Mouse (Mus musculus) 416B (cell line): ENCODE results near the gene Pde4b.
"Not testable (repeated sequence)": the region's sequence is repeated elsewhere in the genome, so short reads cannot be mapped to it uniquely, and the experiment has no call there.

Source experiments
- DNase-seq: peaks from one replicate; pipeline ENCODE4 v3.0.0; 2011; ENCODE audit warnings: low read depth

The Pde4b gene

DNA sequence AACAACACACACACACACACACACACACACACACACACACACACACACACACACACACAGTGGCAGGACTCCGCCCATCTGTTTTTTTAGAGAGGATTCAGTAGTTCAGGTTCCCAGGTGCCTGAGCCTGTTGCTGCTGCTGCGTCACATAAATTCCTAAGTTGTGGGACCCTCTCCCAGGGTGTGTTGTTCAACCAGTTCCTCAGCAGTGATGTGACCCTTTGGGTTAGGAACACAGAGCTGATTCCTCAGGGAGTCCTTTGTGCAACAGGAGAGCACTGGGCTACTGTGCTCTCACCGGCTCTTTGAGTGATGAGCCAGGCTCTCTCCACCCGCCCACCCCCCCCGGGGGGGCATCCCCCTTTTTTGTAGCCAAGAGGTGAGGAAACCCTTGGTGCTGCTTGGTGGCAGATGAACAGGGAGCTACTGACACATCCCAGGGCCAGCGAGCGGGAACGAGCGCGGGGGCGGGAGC, at the start of gene Pde4b:
TSS of gene Pde4b (plus strand) at position 453 of the 475 bp plus-strand sequence.
- no peak for DNase-seq

DNA sequence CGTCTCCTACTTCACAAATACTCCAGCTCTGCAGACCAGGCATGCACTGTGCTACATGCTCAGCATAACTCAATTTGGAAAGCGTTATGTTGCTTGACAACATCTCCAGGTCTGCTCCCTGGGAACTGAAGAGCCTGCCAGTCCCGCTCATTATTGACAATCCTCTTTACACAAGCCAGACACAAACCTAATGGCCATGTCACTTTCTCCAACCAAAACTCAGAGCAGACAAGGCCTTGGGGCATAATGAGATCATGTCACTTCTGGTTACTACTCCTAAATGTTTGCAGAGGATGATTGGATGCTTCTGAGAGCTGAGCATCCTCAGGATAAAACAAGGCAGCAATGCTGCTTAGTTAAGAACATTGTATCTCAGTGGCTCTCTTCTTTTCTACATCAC, 47.2 kb upstream of the Pde4b start:
- no peak for DNase-seq

DNA sequence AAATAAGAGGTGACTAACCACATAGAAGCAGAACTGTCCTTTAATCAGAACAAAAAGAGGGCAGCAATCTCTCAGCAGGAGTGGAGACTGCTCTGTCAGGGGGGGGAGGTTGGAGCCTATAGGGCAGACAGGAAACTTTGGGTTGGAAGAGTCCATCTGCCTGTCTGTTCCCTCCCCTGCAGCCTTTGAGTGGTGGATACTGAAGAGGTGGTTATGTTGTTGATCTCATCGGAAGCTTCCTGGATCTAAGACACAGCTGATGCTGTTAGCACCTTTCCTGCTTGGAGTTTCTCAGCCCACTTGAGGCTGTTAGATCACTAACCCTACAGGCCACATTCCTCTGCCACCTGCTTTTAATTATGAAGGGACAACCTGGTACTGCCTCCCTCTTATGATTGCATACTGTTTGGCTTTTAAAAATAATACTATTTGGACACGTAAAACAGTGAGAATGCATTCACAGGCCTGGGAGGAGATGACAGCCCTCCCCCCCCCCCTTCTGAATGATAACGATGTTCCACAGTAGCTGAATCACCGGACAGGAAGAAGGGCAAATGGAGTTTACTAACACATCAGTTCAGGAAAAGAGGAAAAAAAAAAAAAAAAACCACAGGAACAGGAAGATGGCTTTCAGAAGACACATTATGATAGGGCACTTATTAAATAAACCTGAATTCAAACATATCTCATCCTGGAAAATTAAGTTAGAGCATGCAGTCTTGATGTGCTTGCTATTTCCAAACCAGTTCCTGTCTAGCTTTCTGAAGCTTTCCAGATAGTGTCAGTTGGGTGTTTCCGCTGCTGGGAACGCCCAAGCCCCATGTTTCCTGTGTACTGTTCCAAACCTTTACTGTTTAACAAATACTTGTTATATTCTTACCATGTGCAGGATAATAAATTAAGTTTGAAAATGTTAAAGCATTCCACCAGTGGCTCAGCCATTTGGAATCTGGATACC, 41.9 kb upstream of the Pde4b start:
- peak; percentile 4 for DNase-seq

DNA sequence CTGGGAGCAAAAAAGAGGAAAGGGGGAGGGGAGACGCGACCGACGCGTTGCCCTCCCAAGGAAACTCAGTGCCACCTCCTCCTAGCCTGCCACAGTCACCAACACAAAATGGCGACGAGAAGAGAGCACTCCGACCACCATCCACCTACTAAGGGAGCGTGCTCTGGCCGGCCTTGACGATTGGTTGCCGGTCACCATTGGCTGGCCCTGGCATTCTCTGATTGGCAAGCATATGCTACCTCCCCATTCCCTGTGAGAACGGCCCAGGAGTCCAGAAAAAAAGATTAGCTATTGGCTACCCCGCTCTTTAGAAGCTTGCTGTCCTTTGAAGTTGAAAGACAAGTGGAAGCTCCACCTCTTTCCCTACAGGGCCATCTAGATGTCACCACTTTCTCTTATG, 38.0 kb upstream of the Pde4b start:
- DNase-seq = not testable (repeated sequence)

DNA sequence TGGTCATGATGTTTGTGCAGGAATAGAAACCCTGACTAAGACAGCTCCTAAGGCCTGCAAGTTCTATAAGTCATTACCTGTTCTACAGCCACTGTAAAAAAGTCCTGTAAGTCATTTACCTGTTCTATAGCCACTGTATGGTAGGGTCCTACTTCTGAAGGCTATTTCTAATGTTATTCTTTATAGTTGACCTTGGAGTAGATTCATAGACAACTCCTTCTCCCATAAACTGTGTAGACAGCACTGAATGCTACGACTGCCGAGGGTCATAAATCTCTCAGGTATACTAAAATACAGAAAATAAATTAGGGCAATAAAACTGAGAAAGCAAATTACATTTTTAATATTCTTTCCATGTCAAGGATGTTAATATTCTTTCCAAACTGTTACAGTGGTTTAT, 26.0 kb upstream of the Pde4b start:
- no peak for DNase-seq

DNA sequence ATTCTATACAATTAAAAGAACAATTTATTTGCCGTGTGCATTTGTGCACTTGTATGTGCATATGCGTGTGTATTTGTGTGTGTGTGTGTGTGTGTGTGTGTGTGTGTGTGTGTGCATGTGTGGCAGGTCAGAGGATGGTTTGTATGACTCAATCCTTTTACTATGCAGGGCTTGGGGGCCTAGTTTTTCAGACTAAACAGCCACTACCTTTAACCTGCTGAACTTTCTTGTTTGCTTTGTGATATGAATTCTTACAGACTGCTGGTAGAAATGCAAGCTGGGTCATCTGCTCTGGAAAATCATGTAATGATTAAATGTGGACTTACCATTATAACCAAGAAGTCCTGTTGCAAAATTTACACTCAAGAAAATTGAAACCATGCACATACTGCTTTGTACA, 18.0 kb upstream of the Pde4b start:
- DNase-seq = no peak

DNA sequence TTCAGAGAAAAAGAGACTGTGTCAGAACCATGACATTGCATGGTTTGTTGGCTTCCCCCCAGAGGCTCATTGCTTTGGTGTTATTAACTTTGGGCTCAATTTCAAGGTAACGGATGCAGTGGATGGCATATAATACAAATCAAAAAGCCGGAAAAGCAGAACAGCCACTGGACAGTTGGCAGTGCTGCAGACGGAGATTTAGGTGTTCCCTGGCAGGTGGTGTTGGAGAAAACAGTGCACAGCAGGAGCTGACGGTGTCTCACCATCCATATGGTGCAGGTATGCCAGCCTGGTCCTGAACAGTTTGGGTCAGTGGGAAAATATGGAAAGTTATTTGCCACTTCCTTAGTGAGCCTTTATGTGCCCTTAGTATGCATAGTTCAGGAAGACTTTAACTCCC, 1.0 kb upstream of the Pde4b start:
- no peak for DNase-seq

DNA sequence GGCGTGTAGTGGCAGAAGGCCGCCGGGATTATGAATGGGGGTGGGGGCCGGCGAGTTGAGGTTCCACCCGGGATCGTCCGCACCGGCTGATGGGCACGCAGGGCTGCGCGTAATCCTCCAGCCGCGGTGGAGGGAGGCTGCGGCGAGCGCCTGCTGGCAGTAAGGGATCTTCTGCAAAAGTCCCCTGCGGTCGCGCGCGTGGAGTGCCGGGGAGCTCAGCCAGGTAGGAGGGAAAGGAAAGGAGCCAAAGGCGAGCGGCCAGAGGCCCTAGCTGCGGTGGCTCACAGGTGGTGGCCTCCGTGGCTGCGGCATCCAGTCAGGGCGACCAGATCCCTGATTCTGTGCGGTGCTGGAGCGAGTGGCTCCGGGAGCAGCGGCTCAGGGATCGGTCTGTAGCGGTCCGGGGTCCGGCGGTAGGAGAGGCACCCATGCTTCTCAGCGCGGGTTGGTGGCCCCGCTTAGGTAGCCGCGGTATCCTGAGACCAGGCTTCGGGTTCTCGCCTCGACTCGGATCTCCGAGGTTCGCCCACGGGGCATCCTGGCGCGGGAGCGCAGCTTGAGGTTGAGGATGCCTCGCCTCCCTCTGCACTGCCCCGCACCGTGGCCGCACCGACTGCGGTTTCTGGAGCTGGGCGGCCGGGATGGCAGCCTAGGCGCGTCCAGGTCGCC, 357 bp downstream of the Pde4b start:
- no peak for DNase-seq

DNA sequence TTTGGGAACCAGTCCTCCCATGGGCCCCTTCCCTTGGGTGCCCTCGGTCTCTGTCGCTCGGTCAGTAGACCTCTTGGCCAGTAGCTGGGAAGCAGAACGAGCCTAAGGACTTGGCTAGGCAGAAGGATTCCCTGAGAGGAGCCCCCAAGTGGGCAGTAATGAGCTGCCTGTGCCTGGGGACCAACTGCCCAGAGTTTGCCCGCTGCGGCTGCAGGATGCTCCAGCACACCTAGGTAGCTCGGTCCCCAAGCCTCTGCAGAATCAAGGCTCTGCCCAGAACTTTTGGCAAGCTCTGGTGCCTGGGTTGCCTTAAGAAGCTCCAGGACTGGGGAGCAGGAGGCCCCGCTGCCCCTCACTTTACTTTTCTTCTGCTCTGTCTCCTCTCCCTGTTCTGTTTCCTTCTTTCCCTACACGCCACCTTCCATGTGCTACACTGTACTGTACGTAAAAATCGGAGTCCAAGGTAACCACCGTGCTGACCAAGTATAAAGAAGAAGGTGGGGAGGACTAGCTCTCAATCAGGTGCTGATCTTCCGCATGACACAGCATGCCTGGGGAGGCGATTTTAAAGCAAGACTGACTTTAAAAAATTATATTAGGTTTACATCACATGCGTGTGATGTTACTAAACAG, 1.0 kb downstream of the Pde4b start:
- DNase-seq = no peak

DNA sequence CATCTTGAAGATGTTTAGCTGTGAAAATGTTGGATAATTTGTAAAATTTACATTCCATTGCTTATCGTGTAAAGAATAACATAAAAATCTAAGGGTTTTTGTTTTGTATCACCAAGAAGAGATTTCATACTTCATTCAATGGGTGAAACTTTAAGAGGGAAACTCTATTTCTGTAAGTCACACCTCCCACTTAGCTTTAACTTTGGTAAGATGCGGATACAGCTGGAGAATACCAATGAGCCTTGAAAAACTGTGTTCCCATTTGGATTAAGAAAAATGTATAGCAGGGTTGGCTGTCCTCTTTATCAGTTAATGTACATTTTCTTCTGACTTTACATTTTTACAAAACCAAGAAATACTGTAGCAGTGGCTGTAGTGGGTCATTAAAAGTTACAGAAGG, 8.5 kb downstream of the Pde4b start:
- DNase-seq = no peak

DNA sequence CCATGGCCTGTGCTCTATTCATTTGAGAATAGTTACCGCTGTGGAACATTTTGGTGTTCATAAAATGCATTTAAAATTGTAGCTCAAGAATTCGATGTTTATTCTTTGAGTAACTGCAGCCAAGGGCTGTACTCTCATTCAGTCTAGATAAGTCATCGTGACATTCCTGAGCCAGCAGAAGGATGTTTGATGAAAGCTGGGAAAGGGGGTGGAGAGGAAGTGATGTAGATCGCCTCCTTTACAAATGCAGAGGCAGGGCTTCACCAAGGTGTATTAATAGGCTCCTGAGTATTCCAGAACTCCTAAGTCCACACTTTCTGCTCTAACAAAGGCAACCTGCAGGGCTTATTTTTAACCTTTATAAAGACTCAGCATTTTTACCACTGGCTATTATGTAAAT, 14.9 kb downstream of the Pde4b start:
- no peak for DNase-seq

DNA sequence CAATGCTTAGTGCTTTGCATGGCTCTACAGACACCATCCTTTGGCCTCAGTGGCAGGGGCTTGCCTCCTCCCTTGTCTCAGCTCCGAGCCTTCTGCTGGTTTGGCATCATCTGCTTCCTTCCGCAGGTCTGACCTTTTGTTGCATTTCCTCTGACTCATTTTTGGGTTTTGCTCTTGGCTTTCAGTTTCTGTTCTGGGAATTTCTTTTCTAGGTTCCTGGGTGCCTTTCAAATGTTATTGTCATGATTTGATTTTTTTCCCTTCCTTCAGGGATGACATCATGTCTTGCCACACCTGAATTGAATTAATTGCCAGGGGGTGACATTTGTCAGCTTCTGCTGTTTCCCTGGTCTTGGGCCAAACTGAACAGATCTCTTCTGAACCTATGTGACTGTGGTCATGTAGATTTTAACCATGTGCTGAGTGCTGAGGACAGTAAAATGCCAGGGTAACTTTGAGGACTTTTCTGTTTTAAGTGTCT, 17.2 kb downstream of the Pde4b start:
- peak; percentile 63 for DNase-seq

DNA sequence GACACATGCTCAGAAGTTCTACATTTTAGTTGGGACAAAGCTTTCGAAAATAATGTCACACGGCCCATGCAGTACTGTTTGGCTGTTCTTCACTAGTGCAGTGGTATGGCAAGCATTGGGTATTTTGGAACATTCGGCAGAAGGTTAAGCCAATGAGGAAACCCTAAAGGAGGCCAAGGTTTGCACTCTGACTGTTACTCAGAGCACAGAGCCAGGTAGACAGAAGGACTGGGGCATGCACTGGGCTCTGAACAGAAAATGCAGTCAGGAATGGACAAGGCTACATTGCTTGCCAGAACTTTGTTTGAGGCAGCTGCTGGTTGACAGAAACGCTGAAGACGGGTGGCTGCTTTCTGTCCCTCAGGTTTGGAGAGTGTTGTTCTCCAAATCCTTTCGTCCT, 19.4 kb downstream of the Pde4b start:
- DNase-seq = no peak

DNA sequence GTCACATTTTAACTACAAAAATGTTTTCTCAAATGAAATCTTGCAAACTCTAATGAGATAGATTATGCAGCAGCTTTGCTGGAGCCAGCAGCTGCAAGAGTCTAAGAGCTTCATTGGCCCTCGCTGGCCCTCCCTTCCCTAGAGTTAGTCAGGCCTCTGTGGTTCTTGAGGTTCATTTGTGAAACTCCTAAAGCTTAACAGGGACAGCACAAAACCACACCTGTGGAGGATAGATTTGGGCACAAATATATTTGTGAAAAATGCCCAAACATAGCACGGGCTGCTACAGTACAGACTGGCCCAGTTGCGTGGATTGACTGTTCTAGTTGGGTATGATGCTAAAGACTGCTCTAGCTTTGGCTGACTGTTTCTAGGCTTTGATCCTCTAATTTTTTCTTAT, 32.1 kb downstream of the Pde4b start:
- DNase-seq = no peak

DNA sequence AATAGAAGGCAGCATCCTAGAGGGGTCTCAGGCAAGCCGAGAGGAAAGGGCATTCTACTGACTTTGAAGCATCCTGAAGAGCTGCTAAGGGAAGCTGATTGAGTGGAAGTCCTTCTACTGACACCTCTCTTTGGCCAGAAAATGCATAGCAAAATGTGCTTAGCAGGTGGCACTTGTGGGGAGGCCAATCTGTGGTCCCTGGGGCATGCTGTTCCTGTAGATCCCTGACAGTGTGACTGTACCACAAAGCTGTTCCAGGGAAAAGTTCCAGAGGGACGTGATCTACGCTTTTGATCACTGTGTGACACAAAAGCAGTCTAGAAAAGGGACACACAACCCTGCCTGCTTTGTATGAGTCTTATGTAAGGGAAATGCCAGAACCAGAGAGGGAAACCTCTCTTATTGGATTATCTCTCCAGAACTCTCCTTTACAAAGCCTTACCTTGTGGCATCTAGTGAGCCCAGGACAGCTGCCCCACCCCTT, 49.1 kb downstream of the Pde4b start:
- DNase-seq = no peak

DNA sequence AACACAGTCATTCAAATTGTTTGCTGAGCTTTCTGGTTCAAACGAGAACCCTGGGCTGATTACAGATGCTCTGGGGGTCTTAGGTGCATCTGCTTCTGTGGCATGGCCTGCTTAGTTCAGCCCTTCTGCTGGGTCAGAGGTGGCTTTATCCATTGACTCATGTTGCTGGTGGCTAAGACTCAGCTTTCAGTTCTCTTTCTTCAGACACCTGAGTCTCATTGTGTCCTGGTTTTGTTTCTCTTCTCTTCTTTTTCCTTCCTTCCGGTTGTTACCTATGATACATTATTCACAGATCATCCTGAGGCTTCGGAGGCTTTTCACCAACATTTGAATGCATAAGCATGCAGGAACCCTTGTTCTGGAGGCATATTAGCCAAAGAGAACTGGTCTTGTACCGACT, 51.0 kb downstream of the Pde4b start:
- DNase-seq = no peak

DNA sequence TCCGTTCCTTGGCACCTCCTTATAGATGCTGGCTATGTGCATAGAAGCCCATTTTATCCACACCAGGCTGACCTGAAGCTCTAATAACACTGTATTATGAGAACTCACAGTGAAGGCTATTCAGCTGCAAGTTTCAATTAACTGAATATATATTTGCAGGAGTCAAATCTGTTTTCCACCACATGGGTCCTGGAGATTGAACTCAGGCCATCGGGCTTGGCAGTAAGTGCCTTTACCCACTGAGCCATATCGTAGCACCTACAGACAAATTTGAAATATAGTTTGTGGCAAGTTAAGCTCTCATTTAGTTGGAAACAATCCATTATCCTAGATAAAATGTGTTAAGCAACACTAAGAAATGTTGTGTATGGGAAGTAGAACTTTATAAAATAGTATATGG, 53.9 kb downstream of the Pde4b start:
- DNase-seq = no peak

DNA sequence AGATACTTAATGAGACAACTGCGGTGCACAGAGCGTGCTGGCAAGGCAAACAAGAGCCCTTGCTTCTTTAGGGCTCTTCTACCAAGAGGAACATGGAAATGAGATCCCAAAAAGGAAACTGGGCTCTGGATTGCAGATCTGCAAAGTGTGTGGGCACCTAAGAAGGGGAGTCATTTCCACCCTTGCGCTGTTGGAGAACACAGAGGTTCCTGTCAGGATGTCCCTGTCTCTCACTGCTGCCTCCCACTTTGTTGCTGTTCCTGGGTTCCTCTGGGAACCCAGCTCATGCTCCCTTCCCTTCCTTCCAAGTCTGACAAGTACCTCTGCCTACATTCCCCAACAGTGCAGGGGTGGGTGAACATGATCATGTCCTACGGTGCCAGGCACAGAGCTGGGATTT, 61.4 kb downstream of the Pde4b start:
- DNase-seq = no peak

DNA sequence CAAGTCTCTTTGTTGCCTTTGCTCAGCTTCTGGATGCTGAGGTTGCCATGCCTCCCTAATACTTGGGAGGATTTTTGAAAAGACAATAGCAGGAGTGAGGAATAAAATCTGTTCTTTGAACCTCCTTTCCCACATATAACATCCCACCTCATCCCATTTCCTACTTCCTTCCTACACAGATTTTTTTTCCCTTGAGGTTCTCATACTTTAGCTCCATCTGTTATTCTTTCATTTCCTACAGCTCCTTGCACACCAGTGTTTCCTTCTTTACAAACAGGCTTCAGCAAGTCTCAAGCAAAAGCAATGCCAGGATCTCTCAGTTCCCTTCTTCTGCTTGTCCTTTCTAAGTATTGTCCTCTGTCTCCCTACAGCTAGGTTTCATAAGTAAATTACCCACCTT, 71.8 kb downstream of the Pde4b start:
- DNase-seq = no peak

DNA sequence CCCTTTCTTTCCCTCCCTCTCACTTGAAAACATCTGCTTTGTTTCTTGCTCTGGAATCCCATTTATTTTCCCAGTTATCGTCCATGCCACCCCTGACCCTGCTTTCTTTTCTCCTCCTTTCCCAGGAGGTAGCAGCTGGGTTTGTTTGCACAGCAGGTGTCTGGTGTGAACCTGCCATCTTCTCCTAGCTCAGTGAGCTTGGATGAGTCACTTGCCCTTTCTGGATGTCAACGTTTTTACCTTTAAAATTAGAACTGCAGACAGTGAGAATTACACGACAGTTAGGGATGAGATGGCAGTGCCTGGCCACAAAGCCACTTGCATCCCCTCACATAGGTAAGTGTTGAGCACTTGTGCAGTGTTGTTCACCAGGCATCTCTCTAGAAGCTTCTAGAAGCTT, 84.3 kb downstream of the Pde4b start:
- no peak for DNase-seq

DNA sequence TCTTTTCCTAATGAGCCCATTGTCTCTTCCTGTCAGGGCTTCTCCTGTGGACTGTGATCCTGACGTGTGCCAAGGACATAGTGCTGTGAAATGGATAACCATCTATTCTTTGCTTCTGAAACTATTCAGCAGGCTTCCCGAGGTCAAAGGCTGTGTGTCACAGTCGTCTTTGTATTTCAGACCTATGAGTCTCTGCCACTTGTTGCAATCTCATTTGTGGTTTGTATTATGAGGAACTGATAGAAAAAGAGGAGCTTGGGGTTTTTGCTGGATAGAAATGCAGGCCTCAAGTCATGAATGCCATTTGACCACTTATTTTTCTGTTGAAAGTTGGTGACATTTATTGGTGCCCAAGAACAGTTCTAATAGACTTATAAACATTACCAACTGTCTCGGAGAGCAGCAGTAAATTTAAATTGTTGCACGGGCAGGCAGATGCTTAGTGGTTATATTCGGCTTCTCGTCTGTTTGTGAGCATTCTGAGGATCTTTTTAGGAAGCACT, 85.4 kb downstream of the Pde4b start:
- DNase-seq = peak; percentile 5

DNA sequence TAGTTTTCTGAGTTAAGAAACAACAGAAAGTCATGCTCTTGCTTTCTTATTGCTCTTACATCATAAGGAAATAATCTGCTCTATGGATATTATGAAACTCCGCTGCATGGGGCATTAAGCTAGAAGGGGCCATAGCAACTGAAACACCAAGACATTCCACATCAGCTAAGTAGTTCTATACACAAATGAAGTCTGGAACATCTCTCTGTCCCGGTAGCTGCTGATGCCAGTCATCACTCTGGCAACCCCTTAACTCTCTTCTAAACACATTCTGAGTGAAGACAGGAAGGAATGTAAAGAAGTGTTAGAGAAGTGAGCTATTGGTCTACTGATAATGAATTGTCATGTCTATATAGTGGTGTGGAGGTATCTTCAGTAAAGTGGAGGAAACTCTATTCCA, 88.6 kb downstream of the Pde4b start:
- no peak for DNase-seq
